Mouse (Mus musculus): ENCODE results near the gene Cyp2c67.
"Not testable (repeated sequence)": the region's sequence is repeated elsewhere in the genome, so short reads cannot be mapped to it uniquely, and the experiment has no call there.

The Cyp2c67 gene

GRCm38 (mm10) chr19:39648938-39649337 lies at the start of gene Cyp2c67:
Gene Cyp2c67 (minus strand): TSS chr19:39649051.
- DNase-seq (ENCODE audit: low spot score): no peak

- DNase-seq (ENCODE audit: low spot score): not testable (repeated sequence)
These were observed 16.8 kb upstream of the Cyp2c67 start for GRCm38 (mm10) chr19:39665650-39666049.

GRCm38 (mm10) chr19:39652381-39652780 lies 3.5 kb upstream of the Cyp2c67 start:
- DNase-seq (ENCODE audit: low spot score): no peak

GRCm38 (mm10) chr19:39647519-39647918 lies 1.3 kb downstream of the Cyp2c67 start:
- DNase-seq (ENCODE audit: low spot score): no peak

- DNase-seq (ENCODE audit: low spot score): not testable (repeated sequence)
These were observed 4.3 kb downstream of the Cyp2c67 start for GRCm38 (mm10) chr19:39644551-39644950.
